Mouse (Mus musculus): ENCODE data around the gene Qk. TPM values are rescaled to one million over a fixed set of nuclear protein-coding genes. Genes with fewer than 3 reads are reported as not detected.

Qk gene
- total RNA-seq, 2 experiments from 2014 or later = 299 to 327 TPM

GRCm38 (mm10) chr17:10268468-10268867, 51.2 kb downstream of the Qk start:
- DNase-seq (ENCODE audit: low spot score in 2 of 2) = no peak

DNA sequence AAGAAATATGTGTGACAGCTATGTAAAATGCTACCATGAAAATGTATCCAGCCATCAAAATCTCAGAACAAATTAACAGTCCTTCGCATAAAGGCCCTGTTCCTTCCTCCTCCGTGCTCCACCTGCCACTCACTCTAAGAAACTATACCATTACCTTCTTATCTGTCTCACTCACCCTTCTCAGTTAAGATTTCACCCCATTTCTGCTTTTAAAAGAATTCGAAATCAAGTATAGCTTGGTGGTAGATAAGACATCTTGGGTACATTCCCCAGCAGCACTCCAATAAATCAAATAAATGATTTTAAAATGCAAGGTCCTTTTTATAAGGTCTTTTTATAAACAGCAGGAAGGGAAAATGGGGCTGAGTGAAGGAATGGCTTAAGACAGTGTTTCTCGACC, 53.4 kb downstream of the Qk start:
- no peak for DNase-seq (ENCODE audit: low spot score in 2 of 2)

GRCm38 (mm10) chr17:10251252-10251958, 68.2 kb downstream of the Qk start:
- DNase-seq (ENCODE audit: low spot score in 2 of 2) = no peak

- DNase-seq (ENCODE audit: low spot score in 2 of 2) = no peak
These were observed 79.6 kb downstream of the Qk start for GRCm38 (mm10) chr17:10240081-10240480.

DNA sequence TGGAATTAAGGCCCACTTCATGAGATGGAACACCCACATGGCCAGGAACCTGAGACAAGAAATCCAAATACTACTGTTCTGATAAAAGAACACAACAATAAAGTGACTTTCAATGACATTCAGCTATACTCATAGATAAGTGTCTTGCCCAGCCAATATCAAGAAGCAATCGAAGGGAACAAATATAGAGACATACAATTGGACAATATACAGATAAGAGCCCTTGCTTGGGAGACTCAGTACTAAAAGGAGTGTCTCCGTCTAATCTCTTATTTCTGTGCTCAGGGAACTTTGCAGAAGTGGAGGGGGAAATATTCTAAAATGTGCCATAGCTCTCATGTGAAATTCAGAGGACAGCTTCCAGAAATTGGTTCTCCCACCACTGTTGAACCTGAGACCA, 83.1 kb downstream of the Qk start:
- no peak for DNase-seq (ENCODE audit: low spot score in 2 of 2)

- DNase-seq (ENCODE audit: low spot score in 2 of 2) = no peak
These were observed 87.2 kb downstream of the Qk start for GRCm38 (mm10) chr17:10232406-10232805.

DNA sequence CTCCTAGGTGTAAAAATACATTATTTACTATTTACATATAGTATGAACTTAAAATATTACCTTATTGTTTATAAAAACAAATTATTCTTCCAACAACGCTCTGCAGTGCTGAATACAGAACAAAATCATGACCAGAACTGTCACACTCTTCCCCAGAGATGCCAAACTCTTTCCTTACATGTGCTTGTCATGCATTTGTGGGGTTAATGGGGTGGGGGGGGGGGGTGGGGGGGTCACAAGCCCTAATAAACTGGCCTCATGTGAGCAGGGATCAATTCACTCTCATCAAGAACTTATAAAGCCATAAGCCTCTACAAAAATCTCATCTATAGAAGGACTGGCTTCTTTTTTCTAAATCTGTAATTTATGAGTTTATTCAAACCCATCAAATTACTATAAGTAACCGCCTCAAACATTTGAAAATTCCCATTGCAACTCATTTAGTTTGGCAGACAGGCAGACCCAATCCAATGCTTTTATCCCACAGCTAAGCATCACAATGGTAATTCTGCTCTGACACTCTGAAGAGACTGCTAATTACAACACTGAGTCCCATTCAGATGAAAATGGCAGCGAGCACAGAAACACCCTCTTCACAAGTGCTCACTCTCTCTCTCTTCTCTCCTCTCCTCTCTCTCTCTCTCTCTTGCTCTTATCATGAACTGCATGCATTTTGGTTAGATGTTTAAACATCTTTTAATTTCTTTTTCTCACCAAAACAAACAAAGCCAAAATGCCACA, 91.7 kb downstream of the Qk start:
- DNase-seq (ENCODE audit: low spot score in 2 of 2) = no peak

- DNase-seq (ENCODE audit: low spot score in 2 of 2) = no peak
These were observed 103.5 kb downstream of the Qk start for GRCm38 (mm10) chr17:10216164-10216563.

GRCm38 (mm10) chr17:10209154-10209777, 110.4 kb downstream of the Qk start:
- no peak for DNase-seq (ENCODE audit: low spot score in 2 of 2)

DNA sequence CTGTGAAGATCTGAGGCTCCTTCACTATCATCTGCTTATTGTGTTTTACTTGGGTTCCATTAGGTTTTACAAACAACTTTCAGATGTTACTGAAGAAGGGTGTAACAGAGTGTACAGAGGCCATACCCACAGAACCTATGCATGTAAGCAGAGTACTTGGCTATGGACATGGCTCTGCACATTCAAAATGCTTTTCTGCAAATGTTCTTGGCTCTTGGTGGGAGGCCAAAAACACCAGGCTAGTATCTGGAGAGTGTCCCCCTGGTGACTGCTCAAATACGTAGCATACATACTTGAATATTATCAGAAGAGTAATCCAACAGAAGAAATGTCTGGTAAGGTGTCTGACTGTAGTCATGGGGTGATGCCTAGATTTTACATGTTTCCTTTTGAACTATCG, 121.0 kb downstream of the Qk start:
- DNase-seq (ENCODE audit: low spot score in 2 of 2) = no peak

DNA sequence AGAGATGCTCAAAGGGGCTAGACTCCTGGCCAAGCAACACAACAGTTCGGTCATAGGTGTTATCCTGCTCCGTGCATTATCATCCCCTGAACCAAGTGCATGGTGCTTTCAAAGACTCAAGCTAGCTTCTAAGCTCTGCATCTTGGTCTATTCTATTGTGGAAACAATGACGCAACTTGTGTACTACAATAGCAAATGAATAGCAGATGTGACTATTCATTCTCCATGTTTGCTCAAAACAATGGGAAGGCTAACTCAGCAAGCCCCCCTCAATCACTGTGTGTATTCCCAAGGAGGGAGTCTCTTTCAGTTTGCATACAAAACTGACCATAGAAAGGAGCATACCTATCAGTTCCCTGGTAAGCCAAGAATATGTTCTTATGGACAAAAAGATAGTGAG, 121.4 kb downstream of the Qk start:
- DNase-seq (ENCODE audit: low spot score in 2 of 2) = no peak

GRCm38 (mm10) chr17:10195703-10196102, 124.0 kb downstream of the Qk start:
- DNase-seq (ENCODE audit: low spot score in 2 of 2) = no peak

DNA sequence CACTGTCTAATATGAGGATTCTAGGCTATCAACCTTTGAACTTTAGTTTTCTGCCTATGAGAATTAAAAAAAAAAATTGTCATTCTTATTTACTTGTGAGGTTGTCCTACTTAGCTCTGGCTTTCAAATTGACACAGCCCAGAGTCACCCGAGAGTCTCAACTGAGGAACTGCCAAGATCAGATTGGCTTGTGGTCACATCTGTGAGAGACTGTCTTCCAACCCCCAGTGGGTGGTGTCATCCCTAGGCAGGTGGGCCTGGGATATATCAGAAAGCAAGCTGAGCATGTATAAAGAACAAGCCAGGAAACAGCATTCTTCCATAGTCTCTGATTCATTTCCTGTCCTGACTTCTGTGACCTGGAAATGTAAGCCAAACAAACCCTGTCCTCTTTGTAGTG, 128.8 kb downstream of the Qk start:
- no peak for DNase-seq (ENCODE audit: low spot score in 2 of 2)

DNA sequence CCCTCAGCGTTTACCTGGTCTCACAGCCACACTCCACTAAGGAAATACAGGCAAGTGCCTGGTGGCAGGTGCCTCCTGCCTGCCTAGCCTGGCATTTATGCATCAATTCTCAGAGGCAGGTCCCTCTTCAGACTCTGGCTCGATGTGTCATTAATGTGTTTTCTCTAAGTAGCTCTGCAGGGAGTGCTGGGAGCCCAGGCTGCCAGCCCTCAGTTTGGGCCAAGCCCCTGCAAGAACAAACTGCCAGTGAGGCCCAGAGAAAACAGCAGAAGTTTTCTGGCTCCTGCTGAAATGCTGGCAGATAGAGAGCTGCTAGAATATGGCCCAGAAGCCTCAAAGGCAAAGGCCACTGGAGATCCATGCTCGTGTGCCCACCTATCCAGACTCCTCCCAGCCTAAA, 131.2 kb downstream of the Qk start:
- no peak for DNase-seq (ENCODE audit: low spot score in 2 of 2)

- DNase-seq (ENCODE audit: low spot score in 2 of 2) = no peak
These were observed 132.1 kb downstream of the Qk start for GRCm38 (mm10) chr17:10187431-10188020.

- no peak for DNase-seq (ENCODE audit: low spot score in 2 of 2)
These were observed 137.9 kb downstream of the Qk start for GRCm38 (mm10) chr17:10181761-10182160.

- DNase-seq (ENCODE audit: low spot score in 2 of 2) = no peak
These were observed 142.6 kb downstream of the Qk start for GRCm38 (mm10) chr17:10177096-10177495.

- DNase-seq (ENCODE audit: low spot score in 2 of 2) = no peak
These were observed 158.4 kb downstream of the Qk start for GRCm38 (mm10) chr17:10161258-10161657.

DNA sequence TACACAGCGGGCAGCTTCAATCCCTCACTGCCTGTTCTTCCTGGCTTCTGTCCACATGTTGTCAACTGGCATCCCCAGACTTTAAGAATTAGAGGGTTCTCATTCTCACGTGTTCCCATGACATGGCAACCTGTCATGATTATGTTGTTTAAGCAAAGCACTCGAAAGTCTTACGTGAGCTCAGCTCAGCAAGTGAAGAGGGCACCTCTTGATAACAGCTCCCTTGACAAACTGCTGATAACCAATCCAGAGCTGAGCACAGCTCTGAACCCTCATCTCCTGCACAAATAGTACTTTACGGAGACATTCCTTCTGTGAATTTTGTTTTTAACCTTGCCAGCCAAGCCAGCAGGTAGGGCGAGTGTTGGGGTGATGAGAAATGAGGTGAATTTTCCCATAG, 159.2 kb downstream of the Qk start:
- DNase-seq (ENCODE audit: low spot score in 2 of 2) = no peak

DNA sequence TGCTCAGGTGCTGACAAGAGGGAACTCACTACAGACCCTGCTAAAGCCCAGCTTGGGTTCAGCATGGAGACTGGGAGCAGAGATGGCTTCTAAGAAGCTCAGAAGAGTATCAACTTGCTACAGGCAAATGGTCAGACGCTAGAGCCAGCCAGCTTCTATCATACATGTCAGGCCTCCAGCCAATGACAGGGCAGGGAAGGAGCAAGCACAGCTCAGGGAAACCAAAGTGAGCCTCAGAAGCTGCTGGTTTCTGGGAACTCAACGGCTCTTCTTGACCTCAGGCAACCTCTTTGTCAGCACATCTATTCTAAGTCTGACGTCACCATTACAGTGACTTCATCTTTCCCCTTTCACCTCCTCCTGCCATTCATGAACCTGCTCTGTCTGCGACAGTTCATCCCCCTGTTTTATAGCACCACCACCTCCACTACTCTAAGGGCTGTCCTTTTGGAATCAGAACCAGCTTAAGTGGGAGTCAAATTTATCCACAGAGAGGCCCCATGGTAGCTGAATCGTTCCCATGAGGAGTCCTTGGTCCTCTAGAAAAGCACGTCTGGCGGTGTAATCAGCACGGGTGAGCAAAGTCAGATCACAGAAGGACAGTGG, 166.7 kb downstream of the Qk start:
- no peak for DNase-seq (ENCODE audit: low spot score in 2 of 2)

All from left cerebral cortex, adult 18-20 months (tissue).